In the genomic region with DNA sequence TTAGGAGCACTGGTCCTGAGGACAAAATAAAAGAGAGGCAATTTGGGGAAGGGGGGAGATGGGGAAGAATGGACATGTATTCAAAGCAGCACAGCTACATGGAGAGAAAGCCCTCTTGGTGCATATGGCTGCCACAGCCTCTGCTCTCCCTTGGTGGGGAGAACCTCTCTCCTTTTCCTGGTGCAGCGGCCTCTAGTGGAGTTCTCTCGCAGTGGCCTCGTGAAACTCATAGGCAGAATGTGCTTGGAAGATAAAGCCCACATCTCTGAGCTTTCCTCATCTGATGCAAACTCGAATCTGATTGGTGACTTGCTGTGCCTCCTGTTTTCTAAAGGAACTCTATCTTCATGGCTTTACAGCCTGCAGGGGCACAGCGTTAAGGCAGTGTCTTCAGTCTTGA, we compare ENCODE assay signal across 8 mouse cellular contexts. TPM values are rescaled to one million over a fixed set of nuclear protein-coding genes. Genes with fewer than 3 reads are reported as not detected.
DNase-seq lines count a peak whose midpoint lies in the region; TF ChIP-seq lines count a peak whose summit lies in the region.
"Had no signal": no experiment of that assay in that cellular context is flagged by ENCODE, and none has a peak within 500 bp of the region (broad histone marks: within the 10 kb centered on the region; RNA-seq: fewer than 3 reads in every experiment).

No protein-coding gene starts in this region.

- peak; percentile 85 for TF ChIP-seq CTCF in bone marrow, adult 2 months (IDR thresholded peaks at IDR 0.05; ENCODE audit: control insufficient read depth, insufficient read depth, low read length)

- H3K4me1 ChIP-seq in bone marrow, adult 2 months (ENCODE audit: control insufficient read depth, insufficient read depth, low read length) = no peaks in the 10 kb centered on the region

- H3K27ac ChIP-seq in bone marrow, adult 2 months (ENCODE audit: control insufficient read depth, insufficient read depth, low read depth, low read length, poor library complexity) = no peak overlapping the region
- H3K27ac ChIP-seq: limb, embryonic 13.5 days had no signal

- 4% methylated on average over 5 of the region's 5 CpGs for WGBS in bone marrow, adult 2 months

- peak; percentile 58 for DNase-seq in A20 (ENCODE audit: low read depth, low spot score)
- DNase-seq in CD4-positive helper T cell, adult 2 months (ENCODE audit: low read depth, low spot score) = peak; percentile 56
- DNase-seq in frontal cortex, postnatal 14 days (ENCODE audit: low spot score in 2 of 2) = peak; percentile 25 to 57
- peak; percentile 32 for DNase-seq in layer of hippocampus, adult 9-10 months (ENCODE audit: low spot score)
- DNase-seq in lung, postnatal 10 days = peak; percentile 82
- peak; percentile 22 for DNase-seq in spleen, adult 12 weeks (ENCODE audit: low spot score)

- H3K4me3 ChIP-seq in bone marrow, adult 2 months (replicated peaks; ENCODE audit: control insufficient read depth, low read depth, low read length) = no peak overlapping the region
- H3K4me3 ChIP-seq: limb, embryonic 13.5 days had no signal

- no peak for TF ChIP-seq POLR2A in bone marrow, adult 2 months (IDR thresholded peaks at IDR 0.05; ENCODE audit: borderline replicate concordance, control insufficient read depth, low read depth, low read length)

RNA-seq across cellular contexts. Expression of a gene that starts 19.1 kb away (rescaled TPM):
- polyA plus RNA-seq in bone marrow, adult 2 months (2011; ENCODE audit: insufficient read depth, insufficient read length, low replicate concordance, missing spikeins) = 76.1 and 97.0 TPM in 2 replicates

RNA-seq across cellular contexts. Expression of a gene that starts 19.6 kb away (rescaled TPM):
- 3.4 TPM in 1 of 2 replicates, not detected in the other for polyA plus RNA-seq in bone marrow, adult 2 months (2011; ENCODE audit: insufficient read depth, insufficient read length, low replicate concordance, missing spikeins)

RNA-seq across cellular contexts. Expression of a gene that starts 55.4 kb away (rescaled TPM):
- 17.1 and 18.4 TPM in 2 replicates for polyA plus RNA-seq in bone marrow, adult 2 months (2011; ENCODE audit: insufficient read depth, insufficient read length, low replicate concordance, missing spikeins)

Comparison
In these comparisons a context has a peak if more than half of its experiments do, and no peak if none do; other contexts are left out.
1. DNase-seq: peak in every context shown above with its lines; median percentile 82 in lung, postnatal 10 days; 58 in A20; 56 in CD4-positive helper T cell, adult 2 months; 41 in frontal cortex, postnatal 14 days; 32 in layer of hippocampus, adult 9-10 months; 22 in spleen, adult 12 weeks.